Mouse (Mus musculus) hindlimb bud, embryonic 11.5 days (tissue): Measurements from ENCODE around the gene Apbb2.

Experiments
- DNase-seq: peaks from one replicate; pipeline ENCODE4 v3.0.0-alpha.2; 2012; ENCODE audit warnings: low read depth, low spot score; ENCODE audit errors: extremely low spot score

Gene Apbb2

GRCm38 (mm10) chr5:66603223-66603622 is 15.4 kb downstream of the Apbb2 start:
- DNase-seq = no peak

GRCm38 (mm10) chr5:66602287-66602820 is 16.2 kb downstream of the Apbb2 start:
- no peak for DNase-seq

GRCm38 (mm10) chr5:66600415-66600814 is 18.2 kb downstream of the Apbb2 start:
- no peak for DNase-seq

DNA sequence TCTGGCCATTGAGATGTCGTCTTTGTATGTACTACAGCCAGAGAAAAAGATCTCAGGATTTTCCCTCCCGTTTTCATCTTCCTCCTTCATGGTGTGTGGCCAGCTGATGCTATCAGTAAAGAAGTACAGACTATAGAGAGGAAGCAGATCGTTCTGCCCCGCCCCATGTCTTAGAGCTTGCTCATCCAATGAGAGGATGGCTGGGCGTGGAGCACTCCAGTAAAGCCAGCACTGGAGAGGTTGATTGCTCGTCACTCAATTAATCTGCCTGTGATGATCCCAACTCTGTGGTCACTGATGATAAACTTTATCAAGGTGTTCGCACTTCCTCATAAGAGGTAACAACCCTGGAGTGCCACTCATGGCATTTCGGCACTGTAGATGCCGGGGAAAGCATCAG is 18.7 kb downstream of the Apbb2 start:
- DNase-seq = no peak

DNA sequence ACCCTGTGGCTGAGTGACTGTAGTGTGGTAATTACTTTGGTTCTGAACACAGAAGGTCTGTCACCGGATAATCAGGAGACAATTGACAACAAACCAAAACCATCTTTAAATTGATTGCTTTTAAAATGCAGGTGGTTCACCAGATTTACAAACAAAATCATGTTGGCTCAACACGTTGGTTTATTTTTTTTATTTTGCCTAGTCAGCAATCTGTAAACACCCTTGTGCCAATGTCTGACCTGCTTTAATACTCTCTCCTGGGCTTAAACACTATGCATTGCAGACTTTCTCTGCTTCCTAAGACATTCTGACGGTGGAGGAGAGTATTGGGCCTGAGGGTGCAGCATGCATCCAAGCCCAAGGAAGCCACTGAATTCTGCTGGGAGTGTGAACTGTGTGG is 22.3 kb downstream of the Apbb2 start:
- no peak for DNase-seq

- no peak for DNase-seq
Observed at GRCm38 (mm10) chr5:66594881-66595280, 23.7 kb downstream of the Apbb2 start.

DNA sequence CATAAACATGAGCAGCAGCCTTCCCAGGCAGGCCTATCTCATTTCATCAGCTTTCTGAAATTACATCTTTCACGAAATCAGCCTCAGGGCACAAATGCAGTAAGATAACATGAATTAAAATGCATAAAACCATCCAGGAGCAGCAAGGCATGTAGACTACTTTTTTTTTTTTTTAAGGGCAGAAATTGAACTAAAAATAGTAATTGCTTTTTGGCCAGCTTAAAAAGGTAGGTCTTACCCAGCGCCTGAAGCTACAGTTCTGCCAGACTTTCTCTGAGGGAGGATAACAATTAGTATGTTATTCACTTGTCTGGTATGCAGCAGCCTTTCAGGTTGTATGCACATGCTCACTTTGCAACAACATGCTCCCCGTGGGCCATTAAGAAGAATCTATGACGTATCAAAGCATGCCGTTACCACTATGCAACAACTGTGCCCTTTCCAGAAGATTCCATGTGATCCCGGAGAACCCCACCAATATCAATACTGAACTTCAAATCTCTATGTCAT is 32.3 kb downstream of the Apbb2 start:
- no peak for DNase-seq

- DNase-seq = no peak
Observed at GRCm38 (mm10) chr5:66583019-66583406, 35.6 kb downstream of the Apbb2 start.

DNA sequence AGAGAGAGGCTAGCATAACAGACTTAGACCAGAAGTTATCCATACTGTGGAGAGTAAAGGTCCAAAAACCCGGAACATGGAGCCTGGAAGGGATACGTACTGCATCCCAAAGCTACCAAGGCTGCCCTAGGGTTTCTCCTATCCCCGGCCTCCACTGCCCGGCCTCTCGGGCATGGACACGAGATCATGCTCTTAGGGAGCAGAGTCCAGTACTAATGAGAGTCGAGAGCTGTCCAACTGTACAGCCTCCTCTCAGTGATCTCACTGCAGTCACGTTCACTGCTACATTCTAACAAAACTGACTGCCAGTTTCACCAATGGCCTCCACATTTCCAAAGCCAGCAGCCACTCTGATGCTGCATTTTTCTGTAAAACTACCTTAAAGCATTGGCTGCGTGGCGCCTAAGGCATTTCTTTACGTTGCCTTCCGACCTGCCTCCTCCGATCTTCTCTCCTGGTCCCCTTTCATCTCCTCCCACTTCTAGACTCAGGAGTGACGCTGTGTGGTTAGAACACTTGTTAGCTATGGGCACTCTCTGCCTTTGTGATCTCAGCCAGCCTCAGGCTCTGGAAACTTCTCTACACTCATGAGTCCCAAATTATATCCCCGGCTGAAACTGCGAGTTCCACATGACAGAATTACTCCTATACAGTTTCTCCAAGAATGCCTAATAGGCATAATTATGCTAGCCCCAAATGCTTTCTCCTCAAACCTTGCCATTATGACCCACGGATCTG is 36.1 kb downstream of the Apbb2 start:
- DNase-seq = no peak

- no peak for DNase-seq
Observed at GRCm38 (mm10) chr5:66579066-66579465, 39.5 kb downstream of the Apbb2 start.

DNA sequence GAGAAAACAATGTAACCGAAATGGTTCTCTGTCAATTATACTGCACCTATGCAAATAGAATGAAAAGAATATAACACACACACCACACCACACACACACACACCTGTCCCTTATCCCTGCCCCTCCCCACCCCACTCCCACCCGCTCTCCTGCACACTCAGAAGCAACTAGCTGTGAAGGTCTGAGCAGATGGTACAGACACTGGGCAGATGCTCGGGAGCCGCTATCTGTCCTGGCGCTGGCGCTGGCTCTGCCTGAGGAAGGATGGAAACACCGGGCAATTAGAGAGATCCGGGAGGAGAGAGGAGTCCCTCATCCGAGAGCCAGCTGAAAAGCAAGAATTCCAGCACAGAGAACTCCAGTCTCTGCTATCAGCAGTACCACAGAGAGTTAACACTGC is 42.3 kb downstream of the Apbb2 start:
- no peak for DNase-seq

- DNase-seq = no peak
Observed at GRCm38 (mm10) chr5:66575148-66575547, 43.4 kb downstream of the Apbb2 start.

DNA sequence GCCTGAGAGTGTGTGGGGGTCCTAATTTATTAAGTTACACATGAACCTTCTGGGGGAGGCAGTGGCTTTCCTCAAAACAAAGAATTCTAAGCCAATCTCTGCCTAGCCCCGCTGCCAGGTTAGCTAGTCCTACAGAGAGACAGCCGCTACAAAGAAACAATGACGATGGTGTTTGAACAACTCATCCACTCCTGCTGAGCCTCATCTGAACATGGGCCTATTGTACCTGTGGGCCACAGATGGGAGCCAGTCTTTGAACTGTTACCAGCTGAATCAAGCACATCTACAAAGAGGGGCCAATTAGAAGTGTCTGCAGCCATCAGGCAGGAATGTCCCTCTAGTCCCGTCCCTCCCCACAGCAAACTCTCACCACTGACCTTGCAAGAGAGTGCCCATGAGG is 45.3 kb downstream of the Apbb2 start:
- DNase-seq = no peak

- no peak for DNase-seq
Observed at GRCm38 (mm10) chr5:66572086-66572855, 46.3 kb downstream of the Apbb2 start.

DNA sequence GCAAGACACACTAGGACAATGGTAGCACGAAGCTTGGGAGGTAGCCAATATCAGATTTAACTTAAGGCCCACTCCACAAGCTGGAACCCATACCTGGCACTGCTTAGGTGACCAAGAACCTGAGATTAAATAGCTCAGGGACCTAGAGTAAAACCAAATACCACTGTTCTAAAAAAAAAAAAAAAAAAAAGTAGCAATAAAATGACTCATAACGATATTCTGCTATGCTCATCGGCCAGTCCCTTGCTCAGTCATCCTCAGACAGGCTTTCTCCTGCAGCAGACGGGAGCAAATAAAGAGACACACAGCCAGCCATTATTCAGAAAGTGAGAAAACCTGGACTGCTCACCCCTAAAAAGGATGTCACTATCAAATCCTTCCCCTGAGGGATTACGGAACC is 47.9 kb downstream of the Apbb2 start:
- no peak for DNase-seq

DNA sequence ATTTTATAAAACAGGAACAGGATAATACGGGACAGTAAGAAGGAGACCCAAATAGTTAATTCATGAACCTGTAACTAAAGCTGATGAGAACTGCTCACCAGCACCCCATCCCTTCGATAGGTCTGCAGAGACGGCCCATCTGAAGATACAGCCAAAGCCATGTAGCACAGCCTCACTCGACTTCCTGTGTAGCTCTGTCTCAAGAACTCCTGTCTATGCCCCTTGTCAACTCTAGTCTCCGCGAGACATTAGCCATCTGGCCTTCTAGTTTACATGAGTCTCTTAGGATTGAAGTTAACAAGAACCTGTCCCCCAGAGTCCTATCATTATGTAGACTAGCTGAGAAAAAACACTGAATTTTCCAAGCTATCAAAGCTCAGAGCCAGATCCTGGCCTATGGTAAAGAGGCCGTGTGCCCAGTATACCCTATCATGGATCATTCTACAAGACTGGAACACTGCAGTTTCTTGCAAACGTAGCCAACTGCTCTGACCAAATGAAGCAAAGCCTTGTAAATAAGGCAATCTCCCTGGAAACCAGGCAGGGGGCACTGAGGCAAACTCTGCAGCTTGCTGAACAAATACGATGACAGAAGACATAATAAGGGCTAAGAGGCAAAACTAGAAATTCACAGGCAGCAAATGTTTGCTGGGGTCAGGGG is 49.3 kb downstream of the Apbb2 start:
- no peak for DNase-seq

DNA sequence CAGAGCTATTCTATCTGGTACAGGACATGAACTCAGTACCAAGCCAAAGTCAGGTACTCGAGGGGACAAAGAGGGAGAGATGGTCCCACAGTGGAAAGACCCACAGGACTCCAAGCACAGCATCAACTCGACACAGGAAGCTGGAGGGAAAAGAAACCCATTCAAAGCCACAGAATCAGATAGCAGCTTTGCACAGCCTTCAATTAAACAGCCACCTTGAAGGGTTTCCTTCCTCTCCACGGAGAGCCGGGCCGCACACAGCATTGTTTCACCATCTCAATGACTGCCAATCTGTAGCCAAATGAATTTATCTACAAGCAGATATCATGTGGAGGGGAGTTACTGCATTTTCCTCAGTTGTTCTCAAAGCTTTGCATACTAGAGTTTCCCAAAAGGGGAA is 50.6 kb downstream of the Apbb2 start:
- no peak for DNase-seq

GRCm38 (mm10) chr5:66567424-66567823 is 51.2 kb downstream of the Apbb2 start:
- DNase-seq = no peak

- DNase-seq = no peak
Observed at GRCm38 (mm10) chr5:66559591-66560175, 58.9 kb downstream of the Apbb2 start.

DNA sequence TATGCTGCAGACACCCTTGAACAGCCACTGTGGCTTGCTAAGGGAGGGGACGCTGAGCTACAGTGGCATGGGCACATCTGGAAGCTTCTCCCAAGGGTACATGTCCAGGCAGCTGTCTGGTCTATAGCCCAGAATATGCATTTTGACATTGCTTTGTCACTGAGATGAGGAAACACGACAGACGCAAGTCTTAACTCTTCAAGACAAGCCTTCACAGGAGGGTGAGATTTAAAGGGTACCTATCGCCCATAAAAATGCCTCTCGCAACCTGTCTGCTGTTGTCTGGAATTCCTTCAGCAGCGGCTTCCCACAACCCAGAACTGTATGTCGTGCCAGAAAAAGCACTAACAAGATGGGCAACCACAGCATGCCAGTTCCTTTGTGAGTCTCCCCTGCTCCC is 60.5 kb downstream of the Apbb2 start:
- DNase-seq = no peak

- DNase-seq = no peak
Observed at GRCm38 (mm10) chr5:66553933-66554332, 64.7 kb downstream of the Apbb2 start.
